Mouse (Mus musculus) C2C12 (cell line): ENCODE results near the gene Net1.

Experiments
- CTCF ChIP-seq: IDR thresholded peaks from one replicate; pipeline ENCODE4 v1.5.1; 2011; ENCODE audit not compliant: control insufficient read depth, insufficient read depth, insufficient read length
- MAX ChIP-seq: IDR thresholded peaks from one replicate; pipeline ENCODE4 v1.6.1; 2011; ENCODE audit warnings: mild to moderate bottlenecking, control low read depth
- MYOD1 ChIP-seq: IDR thresholded peaks from one replicate; pipeline ENCODE4 v1.6.1; 2011; ENCODE audit warnings: low read depth; ENCODE audit not compliant: control insufficient read depth, insufficient read length
- MYOG ChIP-seq: IDR thresholded peaks from one replicate; pipeline ENCODE4 v1.6.1; 2011; ENCODE audit not compliant: control insufficient read depth, insufficient read length; ENCODE audit errors: extremely low read depth
- USF1 ChIP-seq: IDR thresholded peaks from one replicate; pipeline ENCODE4 v1.6.1; 2011; ENCODE audit warnings: low read depth, mild to moderate bottlenecking, control low read depth, moderate library complexity

- TF ChIP-seq MAX (no peak), CTCF (no peak), MYOD1 (no peak), USF1 (no peak), MYOG (no peak)
Observed at GRCm38 (mm10) chr13:3945249-3945648, 27.2 kb upstream of the Net1 start, which contains the start of gene Ucn3.
